Mouse (Mus musculus): ENCODE measurements around the gene Ebf1.

Gene Ebf1

GRCm38 (mm10) chr11:44774411-44774810 lies 157.3 kb downstream of the Ebf1 start:
- peaks cover 2% of the 10 kb centered on the region for H3K36me3 ChIP-seq (ENCODE audit: control insufficient read depth, insufficient read depth, low read length, poor library complexity, severe bottlenecking)
- peak; percentile 59 for DNase-seq (ENCODE audit: low read depth, low spot score)
- H3K27me3 ChIP-seq (ENCODE audit: control insufficient read depth, insufficient read depth, low read length, poor library complexity, severe bottlenecking): no peaks in the 10 kb centered on the region

- H3K36me3 ChIP-seq (ENCODE audit: control insufficient read depth, insufficient read depth, low read length, poor library complexity, severe bottlenecking): peaks cover 3% of the 10 kb centered on the region
- peak; percentile 60 for DNase-seq (ENCODE audit: low read depth, low spot score)
- H3K27me3 ChIP-seq (ENCODE audit: control insufficient read depth, insufficient read depth, low read length, poor library complexity, severe bottlenecking): no peaks in the 10 kb centered on the region
Measured at GRCm38 (mm10) chr11:44775549-44775948, 158.4 kb downstream of the Ebf1 start.

- DNase-seq (ENCODE audit: low read depth, low spot score): no peak
- Histone ChIP-seq H3K36me3 (ENCODE audit: control insufficient read depth, insufficient read depth, low read length, poor library complexity, severe bottlenecking) (peaks cover 3% of the 10 kb centered on the region; the same call in 1 of the 2 replicates), H3K27me3 (ENCODE audit: control insufficient read depth, insufficient read depth, low read length, poor library complexity, severe bottlenecking) (no peaks in the 10 kb centered on the region)
Measured at GRCm38 (mm10) chr11:44776556-44776955, 159.4 kb downstream of the Ebf1 start.

- H3K36me3 ChIP-seq (ENCODE audit: control insufficient read depth, insufficient read depth, low read length, poor library complexity, severe bottlenecking): peaks cover 3% of the 10 kb centered on the region; the same call in 1 of the 2 replicates
- no peaks in the 10 kb centered on the region for H3K27me3 ChIP-seq (ENCODE audit: control insufficient read depth, insufficient read depth, low read length, poor library complexity, severe bottlenecking)
- no peak for DNase-seq (ENCODE audit: low read depth, low spot score)
Measured at GRCm38 (mm10) chr11:44777331-44778310, 160.5 kb downstream of the Ebf1 start.

GRCm38 (mm10) chr11:44779030-44779429 lies 161.9 kb downstream of the Ebf1 start:
- no peaks in the 10 kb centered on the region for H3K27me3 ChIP-seq (ENCODE audit: control insufficient read depth, insufficient read depth, low read length, poor library complexity, severe bottlenecking)
- H3K36me3 ChIP-seq (ENCODE audit: control insufficient read depth, insufficient read depth, low read length, poor library complexity, severe bottlenecking): peaks cover 3% of the 10 kb centered on the region; the same call in 1 of the 2 replicates
- no peak for DNase-seq (ENCODE audit: low read depth, low spot score)

- DNase-seq (ENCODE audit: low read depth, low spot score): no peak
- Histone ChIP-seq H3K27me3 (ENCODE audit: control insufficient read depth, insufficient read depth, low read length, poor library complexity, severe bottlenecking) (no peaks in the 10 kb centered on the region), H3K36me3 (ENCODE audit: control insufficient read depth, insufficient read depth, low read length, poor library complexity, severe bottlenecking) (0 out of 2 replicates have a peak, but pooled peaks cover 2% of the 10 kb centered on the region)
Measured at GRCm38 (mm10) chr11:44784255-44785029, 167.3 kb downstream of the Ebf1 start.

GRCm38 (mm10) chr11:44785063-44785462 lies 167.9 kb downstream of the Ebf1 start:
- no peaks in the 10 kb centered on the region for H3K27me3 ChIP-seq (ENCODE audit: control insufficient read depth, insufficient read depth, low read length, poor library complexity, severe bottlenecking)
- H3K36me3 ChIP-seq (ENCODE audit: control insufficient read depth, insufficient read depth, low read length, poor library complexity, severe bottlenecking): 0 out of 2 replicates have a peak, but pooled peaks cover under 1% of the 10 kb centered on the region
- no peak for DNase-seq (ENCODE audit: low read depth, low spot score)

- Histone ChIP-seq H3K36me3 (ENCODE audit: control insufficient read depth, insufficient read depth, low read length, poor library complexity, severe bottlenecking) (no peaks in the 10 kb centered on the region), H3K27me3 (ENCODE audit: control insufficient read depth, insufficient read depth, low read length, poor library complexity, severe bottlenecking) (no peaks in the 10 kb centered on the region)
- DNase-seq (ENCODE audit: low read depth, low spot score): no peak
Measured at GRCm38 (mm10) chr11:44785479-44785878, 168.4 kb downstream of the Ebf1 start.

GRCm38 (mm10) chr11:44788003-44788402 lies 170.9 kb downstream of the Ebf1 start:
- Histone ChIP-seq H3K36me3 (ENCODE audit: control insufficient read depth, insufficient read depth, low read length, poor library complexity, severe bottlenecking) (no peaks in the 10 kb centered on the region), H3K27me3 (ENCODE audit: control insufficient read depth, insufficient read depth, low read length, poor library complexity, severe bottlenecking) (no peaks in the 10 kb centered on the region)
- no peak for DNase-seq (ENCODE audit: low read depth, low spot score)

GRCm38 (mm10) chr11:44792816-44793215 lies 175.7 kb downstream of the Ebf1 start:
- Histone ChIP-seq H3K27me3 (ENCODE audit: control insufficient read depth, insufficient read depth, low read length, poor library complexity, severe bottlenecking) (no peaks in the 10 kb centered on the region), H3K36me3 (ENCODE audit: control insufficient read depth, insufficient read depth, low read length, poor library complexity, severe bottlenecking) (no peaks in the 10 kb centered on the region)
- DNase-seq (ENCODE audit: low read depth, low spot score): no peak

- Histone ChIP-seq H3K36me3 (ENCODE audit: control insufficient read depth, insufficient read depth, low read length, poor library complexity, severe bottlenecking) (no peaks in the 10 kb centered on the region), H3K27me3 (ENCODE audit: control insufficient read depth, insufficient read depth, low read length, poor library complexity, severe bottlenecking) (no peaks in the 10 kb centered on the region; the same call in 1 of the 2 replicates)
- no peak for DNase-seq (ENCODE audit: low read depth, low spot score)
Measured at GRCm38 (mm10) chr11:44794883-44795282, 177.8 kb downstream of the Ebf1 start.

GRCm38 (mm10) chr11:44795767-44796166 lies 178.7 kb downstream of the Ebf1 start:
- no peaks in the 10 kb centered on the region for H3K36me3 ChIP-seq (ENCODE audit: control insufficient read depth, insufficient read depth, low read length, poor library complexity, severe bottlenecking)
- H3K27me3 ChIP-seq (ENCODE audit: control insufficient read depth, insufficient read depth, low read length, poor library complexity, severe bottlenecking): no peaks in the 10 kb centered on the region; the same call in 1 of the 2 replicates
- DNase-seq (ENCODE audit: low read depth, low spot score): no peak

GRCm38 (mm10) chr11:44798270-44798669 lies 181.2 kb downstream of the Ebf1 start:
- no peak for DNase-seq (ENCODE audit: low read depth, low spot score)
- H3K27me3 ChIP-seq (ENCODE audit: control insufficient read depth, insufficient read depth, low read length, poor library complexity, severe bottlenecking): no peaks in the 10 kb centered on the region; the same call in 1 of the 2 replicates
- peaks cover 2% of the 10 kb centered on the region; the same call in 1 of the 2 replicates for H3K36me3 ChIP-seq (ENCODE audit: control insufficient read depth, insufficient read depth, low read length, poor library complexity, severe bottlenecking)

- Histone ChIP-seq H3K36me3 (ENCODE audit: control insufficient read depth, insufficient read depth, low read length, poor library complexity, severe bottlenecking) (peaks cover 4% of the 10 kb centered on the region; the same call in 1 of the 2 replicates), H3K27me3 (ENCODE audit: control insufficient read depth, insufficient read depth, low read length, poor library complexity, severe bottlenecking) (no peaks in the 10 kb centered on the region; the same call in 1 of the 2 replicates)
- no peak for DNase-seq (ENCODE audit: low read depth, low spot score)
Measured at GRCm38 (mm10) chr11:44804046-44804445, 186.9 kb downstream of the Ebf1 start.

All from splenic B cell, adult 2 months (primary cell).